Mouse (Mus musculus) stomach, postnatal 0 days (tissue): ENCODE data around the gene Tmem205.

Source experiments
- CTCF ChIP-seq: IDR thresholded peaks from 2 replicates; pipeline ENCODE4 v1.5.1; 2016; ENCODE audit warnings: antibody characterized with exemption, low read depth, mild to moderate bottlenecking, moderate library complexity
- EP300 ChIP-seq: optimal IDR thresholded peaks from 2 replicates; pipeline ENCODE3; 2016; ENCODE audit warnings: antibody characterized with exemption

- TF ChIP-seq CTCF (peak; percentile 60), EP300 (no peak)
Measured at GRCm38 (mm10) chr9:21889229-21889628, 38.1 kb downstream of the Tmem205 start.
